Mouse (Mus musculus): ENCODE results near the gene Nrap. TPM values are rescaled to one million over a fixed set of nuclear protein-coding genes. Genes with fewer than 3 reads are reported as not detected.

Gene Nrap
- polyA plus RNA-seq, 1 experiment from 2014 or later, result 0.41 TPM

- Histone ChIP-seq H3K4me3 (ENCODE audit: low read depth, low read length) (no peak overlapping the region), H3K4me2 (replicated peaks; ENCODE audit: low read depth) (no peak overlapping the region), H3K36me3 (ENCODE audit: control insufficient read depth, insufficient read depth, low read length) (peaks cover 6% of the 10 kb centered on the region), H3K27ac (replicated peaks) (no peak overlapping the region), H3K9me3 (ENCODE audit: control insufficient read depth, low read length) (no peaks in the 10 kb centered on the region), H3K27me3 (ENCODE audit: control insufficient read depth, insufficient read depth, low read length) (no peaks in the 10 kb centered on the region), H3K4me1 (replicated peaks; ENCODE audit: control insufficient read depth, insufficient read depth) (no peaks in the 10 kb centered on the region), H3K9ac (ENCODE audit: low read length) (no peak overlapping the region)
- no peak for TF ChIP-seq EP300 (optimal IDR thresholded peaks at IDR 0.05)
- peak; percentile 57 for TF ChIP-seq CTCF (IDR thresholded peaks at IDR 0.05; ENCODE audit: low read depth)
- 62% methylated on average over 8 of the region's 8 CpGs for WGBS
- DNase-seq (ENCODE audit: low spot score), result no peak
- no peak for ATAC-seq (ENCODE audit: low FRiP score, low TSS enrichment)
Observed at GRCm38 (mm10) chr19:56430369-56430768, 40.5 kb upstream of the Nrap start.

GRCm38 (mm10) chr19:56425492-56425891, 35.7 kb upstream of the Nrap start:
- no peak overlapping the region for H3K9ac ChIP-seq (ENCODE audit: low read length)
- ATAC-seq (ENCODE audit: low FRiP score, low TSS enrichment) (no peak), DNase-seq (ENCODE audit: low spot score) (no peak)
- H3K27me3 ChIP-seq (ENCODE audit: control insufficient read depth, insufficient read depth, low read length), result no peaks in the 10 kb centered on the region
- TF ChIP-seq CTCF (IDR thresholded peaks at IDR 0.05; ENCODE audit: low read depth) (no peak), EP300 (optimal IDR thresholded peaks at IDR 0.05) (no peak)
- WGBS, result 45% methylated on average over 9 of the region's 9 CpGs
- H3K9me3 ChIP-seq (ENCODE audit: control insufficient read depth, low read length), result no peaks in the 10 kb centered on the region
- no peaks in the 10 kb centered on the region for H3K36me3 ChIP-seq (ENCODE audit: control insufficient read depth, insufficient read depth, low read length)
- H3K4me1 ChIP-seq (replicated peaks; ENCODE audit: control insufficient read depth, insufficient read depth), result no peaks in the 10 kb centered on the region
- peak overlapping the region; percentile 70 for H3K27ac ChIP-seq (replicated peaks)
- no peak overlapping the region for H3K4me3 ChIP-seq (ENCODE audit: low read depth, low read length)
- H3K4me2 ChIP-seq (replicated peaks; ENCODE audit: low read depth), result no peak overlapping the region

GRCm38 (mm10) chr19:56424606-56425395, 35.0 kb upstream of the Nrap start:
- Histone ChIP-seq H3K27me3 (ENCODE audit: control insufficient read depth, insufficient read depth, low read length) (no peaks in the 10 kb centered on the region), H3K27ac (replicated peaks) (no peak overlapping the region), H3K4me1 (replicated peaks; ENCODE audit: control insufficient read depth, insufficient read depth) (no peaks in the 10 kb centered on the region), H3K4me2 (replicated peaks; ENCODE audit: low read depth) (no peak overlapping the region), H3K4me3 (ENCODE audit: low read depth, low read length) (no peak overlapping the region), H3K9ac (ENCODE audit: low read length) (no peak overlapping the region), H3K36me3 (ENCODE audit: control insufficient read depth, insufficient read depth, low read length) (no peaks in the 10 kb centered on the region), H3K9me3 (ENCODE audit: control insufficient read depth, low read length) (no peaks in the 10 kb centered on the region)
- 76% methylated on average over 17 of the region's 17 CpGs for WGBS
- TF ChIP-seq CTCF (IDR thresholded peaks at IDR 0.05; ENCODE audit: low read depth), result no peak
- TF ChIP-seq EP300 (optimal IDR thresholded peaks at IDR 0.05), result no peak
- DNase-seq (ENCODE audit: low spot score), result no peak
- ATAC-seq (ENCODE audit: low FRiP score, low TSS enrichment), result no peak

GRCm38 (mm10) chr19:56423370-56423769, 33.5 kb upstream of the Nrap start:
- peak overlapping the region; percentile 53; the same call in 1 of the 2 replicates for H3K27ac ChIP-seq (replicated peaks)

GRCm38 (mm10) chr19:56422476-56423338, 32.9 kb upstream of the Nrap start:
- WGBS, result 26% methylated on average over 14 of the region's 14 CpGs
- no peak overlapping the region for H3K4me3 ChIP-seq (ENCODE audit: low read depth, low read length)

More at GRCm38 (mm10) chr19:56423370-56423769, 33.5 kb upstream of the Nrap start:
- no peak overlapping the region for H3K9ac ChIP-seq (ENCODE audit: low read length)
- no peaks in the 10 kb centered on the region for H3K9me3 ChIP-seq (ENCODE audit: control insufficient read depth, low read length)
- WGBS, result 47% methylated on average over 12 of the region's 12 CpGs
- no peak for TF ChIP-seq CTCF (IDR thresholded peaks at IDR 0.05; ENCODE audit: low read depth)
- no peak for TF ChIP-seq EP300 (optimal IDR thresholded peaks at IDR 0.05)
- peak; percentile 7; the same call in 1 of the 2 replicates for ATAC-seq (ENCODE audit: low FRiP score, low TSS enrichment)
- no peak overlapping the region for H3K4me2 ChIP-seq (replicated peaks; ENCODE audit: low read depth)
- H3K4me3 ChIP-seq (ENCODE audit: low read depth, low read length), result no peak overlapping the region
- H3K4me1 ChIP-seq (replicated peaks; ENCODE audit: control insufficient read depth, insufficient read depth), result no peaks in the 10 kb centered on the region
- H3K36me3 ChIP-seq (ENCODE audit: control insufficient read depth, insufficient read depth, low read length), result no peaks in the 10 kb centered on the region
- DNase-seq (ENCODE audit: low spot score), result no peak
- H3K27me3 ChIP-seq (ENCODE audit: control insufficient read depth, insufficient read depth, low read length), result no peaks in the 10 kb centered on the region

More at GRCm38 (mm10) chr19:56422476-56423338, 32.9 kb upstream of the Nrap start:
- no peak overlapping the region for H3K9ac ChIP-seq (ENCODE audit: low read length)
- H3K9me3 ChIP-seq (ENCODE audit: control insufficient read depth, low read length), result no peaks in the 10 kb centered on the region
- no peaks in the 10 kb centered on the region for H3K27me3 ChIP-seq (ENCODE audit: control insufficient read depth, insufficient read depth, low read length)
- ATAC-seq (ENCODE audit: low FRiP score, low TSS enrichment), result peak; percentile 38; the same call in 1 of the 2 replicates
- DNase-seq (ENCODE audit: low spot score), result peak; percentile 83
- H3K36me3 ChIP-seq (ENCODE audit: control insufficient read depth, insufficient read depth, low read length), result no peaks in the 10 kb centered on the region
- H3K27ac ChIP-seq (replicated peaks), result no peak overlapping the region
- no peaks in the 10 kb centered on the region for H3K4me1 ChIP-seq (replicated peaks; ENCODE audit: control insufficient read depth, insufficient read depth)
- no peak overlapping the region for H3K4me2 ChIP-seq (replicated peaks; ENCODE audit: low read depth)
- no peak for TF ChIP-seq EP300 (optimal IDR thresholded peaks at IDR 0.05)
- TF ChIP-seq CTCF (IDR thresholded peaks at IDR 0.05; ENCODE audit: low read depth), result peak; percentile 89

All from stomach, postnatal 0 days (tissue).